Mouse (Mus musculus) heart, postnatal 4 days (tissue): ENCODE measurements at regions not wholly inside any gene's neighbourhood (a gene's known extent, or its start where the extent isn't known, plus 50 kb on each side); places are given as distances from the start of the nearest gene placed in this dataset.

ENCODE experiments used
- DNase-seq: peaks from one replicate; pipeline ENCODE4 v3.0.0; 2021

- no peak for DNase-seq
Measured at GRCm38 (mm10) chr8:8182616-8183232, 478.3 kb downstream of the Efnb2 start.

- DNase-seq: no peak
Measured at GRCm38 (mm10) chr8:8182108-8182507, 478.9 kb downstream of the Efnb2 start.

- DNase-seq: no peak
Measured at GRCm38 (mm10) chr8:8174286-8174685, 486.8 kb downstream of the Efnb2 start.

GRCm38 (mm10) chr8:8168674-8169073, 492.4 kb downstream of the Efnb2 start:
- no peak for DNase-seq

- DNase-seq: no peak
Measured at GRCm38 (mm10) chr8:8168250-8168649, 492.8 kb downstream of the Efnb2 start.

- DNase-seq: no peak
Measured at GRCm38 (mm10) chr8:8147527-8147926, 513.5 kb downstream of the Efnb2 start.

GRCm38 (mm10) chr8:8142933-8143495, 518.0 kb downstream of the Efnb2 start:
- DNase-seq: no peak

- no peak for DNase-seq
Measured at GRCm38 (mm10) chr8:8142461-8142860, 518.6 kb downstream of the Efnb2 start.

GRCm38 (mm10) chr8:8139720-8140119, 521.3 kb downstream of the Efnb2 start:
- DNase-seq: no peak

GRCm38 (mm10) chr8:8133001-8133785, 527.8 kb downstream of the Efnb2 start:
- DNase-seq: no peak

- DNase-seq: no peak
Measured at GRCm38 (mm10) chr8:8131961-8132376, 529.1 kb downstream of the Efnb2 start.

GRCm38 (mm10) chr8:8130806-8131205, 530.2 kb downstream of the Efnb2 start:
- no peak for DNase-seq

- DNase-seq: no peak
Measured at GRCm38 (mm10) chr8:8115595-8116429, 545.2 kb downstream of the Efnb2 start.

- DNase-seq: no peak
Measured at GRCm38 (mm10) chr8:8114604-8115003, 546.4 kb downstream of the Efnb2 start.

- DNase-seq: no peak
Measured at GRCm38 (mm10) chr8:8109785-8110350, 551.2 kb downstream of the Efnb2 start.

GRCm38 (mm10) chr8:8103492-8103891, 557.5 kb downstream of the Efnb2 start:
- no peak for DNase-seq

GRCm38 (mm10) chr8:8102010-8102727, 558.9 kb downstream of the Efnb2 start:
- no peak for DNase-seq

GRCm38 (mm10) chr8:8092551-8092950, 568.5 kb downstream of the Efnb2 start:
- no peak for DNase-seq

- DNase-seq: no peak
Measured at GRCm38 (mm10) chr8:8084652-8085051, 576.4 kb downstream of the Efnb2 start.

GRCm38 (mm10) chr8:8064074-8064473, 597.0 kb downstream of the Efnb2 start:
- no peak for DNase-seq

GRCm38 (mm10) chr8:8054224-8054916, 606.7 kb downstream of the Efnb2 start:
- DNase-seq: no peak
